Mouse (Mus musculus) G1E (cell line): ENCODE measurements around the gene Ssbp3.

Source experiments
- CTCF ChIP-seq: IDR thresholded peaks from 2 replicates; pipeline ENCODE4 v1.5.1; 2012; ENCODE audit warnings: low read depth, low read length, inconsistent platforms, mixed read lengths
- GATA1 ChIP-seq: IDR thresholded peaks from 2 replicates; pipeline ENCODE4 v1.6.1; 2012; ENCODE audit warnings: borderline replicate concordance, low read length, inconsistent platforms, mixed read lengths
- GATA2 ChIP-seq: IDR thresholded peaks from 2 replicates; pipeline ENCODE4 v1.6.1; 2012; ENCODE audit warnings: low read depth, low read length, inconsistent platforms, borderline replicate concordance
- POLR2AphosphoS5 ChIP-seq: IDR thresholded peaks from 2 replicates; pipeline ENCODE4 v1.6.1; 2012; ENCODE audit warnings: low read depth, low read length, inconsistent platforms; ENCODE audit not compliant: insufficient replicate concordance
- TAL1 ChIP-seq: conservative IDR thresholded peaks from 2 replicates; pipeline ENCODE4 v1.6.1; 2012; ENCODE audit warnings: low read depth, low read length, inconsistent platforms, mixed read lengths

- TF ChIP-seq GATA1, result no peak
- TF ChIP-seq CTCF, result no peak
- TF ChIP-seq TAL1, result no peak
- no peak for TF ChIP-seq POLR2AphosphoS5
- no peak for TF ChIP-seq GATA2
These were observed 184.1 kb downstream of the Ssbp3 start for GRCm38 (mm10) chr4:107094484-107095187.
